Mouse (Mus musculus) forebrain, embryonic 16.5 days (tissue): ENCODE data around the gene Pgrmc2. TPM values are rescaled to one million over a fixed set of nuclear protein-coding genes. Genes with fewer than 3 reads are reported as not detected.
A peak's percentile ranks its signal among the peaks of the same experiment; 100 is the strongest.

ENCODE experiments used
- ATAC-seq: fragments of 200-750 bp; cut with Nextera tagmentation; 2 replicates; pipeline ENCODE4 v1.8.0; 2017; ENCODE audit warnings: mild to moderate bottlenecking, moderate library complexity
- H3K27ac ChIP-seq: fragments of 300-500 bp; sonication (generic); 2 replicates; pipeline ENCODE4 v1.5.1; 2014; ENCODE audit warnings: low read length, control low read depth
- H3K27me3 ChIP-seq: fragments of 300-500 bp; sonication (generic); replicated peaks from 2 replicates; pipeline ENCODE4 v1.6.1; 2014; ENCODE audit warnings: low read length; ENCODE audit not compliant: control insufficient read depth, insufficient read depth
- H3K36me3 ChIP-seq: fragments of 300-500 bp; sonication (generic); 2 replicates; pipeline ENCODE4 v1.6.1; 2014; ENCODE audit not compliant: control insufficient read depth, insufficient read depth
- H3K4me1 ChIP-seq: fragments of 300-500 bp; sonication (generic); replicated peaks from 2 replicates; pipeline ENCODE4 v1.6.1; 2014; ENCODE audit warnings: low read length; ENCODE audit not compliant: control insufficient read depth, insufficient read depth
- H3K4me2 ChIP-seq: fragments of 300-500 bp; sonication (generic); 2 replicates; pipeline ENCODE4 v1.6.1; 2014; ENCODE audit warnings: mild to moderate bottlenecking, low read length, control low read depth
- H3K4me3 ChIP-seq: fragments of 300-500 bp; sonication (generic); replicated peaks from 2 replicates; pipeline ENCODE4 v1.5.1; 2014; ENCODE audit warnings: mild to moderate bottlenecking, low read length, control low read depth
- H3K9ac ChIP-seq: fragments of 300-500 bp; sonication (generic); replicated peaks from 2 replicates; pipeline ENCODE4 v1.6.1; 2014; ENCODE audit warnings: low read depth, low read length, control low read depth
- H3K9me3 ChIP-seq: fragments of 300-500 bp; sonication (generic); 2 replicates; pipeline ENCODE4 v1.6.1; 2016; ENCODE audit warnings: low read length; ENCODE audit not compliant: control insufficient read depth
- WGBS: fragments of 180-500 bp; shearing (Covaris S2); extraction: QIAGEN DNeasy Blood & Tissue Kit; methylation state at CpG from one replicate; pipeline ENCODE4 v1.1.7; 2014; 5-methylcytosine and 5-hydroxymethylcytosine counted together
- polyA plus RNA-seq: library from polyadenylated mRNA; unstranded; fragments of >200 nt; fragmentation: Nextera tagmentation; extraction: Ambion mirVana; gene quantifications from 2 replicates; pipeline ENCODE4 v1.2.1, GENCODE M21; 2015

The Pgrmc2 gene
- polyA plus RNA-seq, 1 experiment from 2014 or later = 29.1 TPM

DNA sequence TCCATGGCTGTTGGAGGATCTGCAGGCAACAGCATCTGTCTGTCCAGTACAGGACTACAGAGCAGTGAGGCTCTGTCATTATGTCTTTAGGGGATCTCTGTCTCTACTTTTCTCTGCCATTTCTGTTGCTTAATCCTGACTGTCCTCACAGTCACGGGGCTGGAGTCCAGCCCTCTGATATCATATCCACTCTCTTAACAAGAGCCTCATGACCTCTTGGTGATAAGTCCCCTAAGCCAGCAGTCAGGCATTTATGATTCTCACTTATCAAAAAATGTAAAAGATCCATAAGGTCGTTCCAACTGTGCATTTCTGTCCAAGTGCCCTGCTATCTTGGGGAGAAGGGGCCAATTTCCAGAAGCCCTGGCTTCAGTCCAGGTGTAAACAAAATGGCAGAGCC is 17.3 kb upstream of the Pgrmc2 start:
- Histone ChIP-seq H3K4me2 (no peak overlapping the region), H3K9ac (no peak overlapping the region), H3K4me1 (no peaks in the 10 kb centered on the region), H3K27ac (no peak overlapping the region), H3K36me3 (no peaks in the 10 kb centered on the region), H3K4me3 (no peak overlapping the region), H3K9me3 (no peaks in the 10 kb centered on the region), H3K27me3 (no peaks in the 10 kb centered on the region)
- ATAC-seq = no peak
- 73% methylated on average over 2 of the region's 2 CpGs for WGBS

DNA sequence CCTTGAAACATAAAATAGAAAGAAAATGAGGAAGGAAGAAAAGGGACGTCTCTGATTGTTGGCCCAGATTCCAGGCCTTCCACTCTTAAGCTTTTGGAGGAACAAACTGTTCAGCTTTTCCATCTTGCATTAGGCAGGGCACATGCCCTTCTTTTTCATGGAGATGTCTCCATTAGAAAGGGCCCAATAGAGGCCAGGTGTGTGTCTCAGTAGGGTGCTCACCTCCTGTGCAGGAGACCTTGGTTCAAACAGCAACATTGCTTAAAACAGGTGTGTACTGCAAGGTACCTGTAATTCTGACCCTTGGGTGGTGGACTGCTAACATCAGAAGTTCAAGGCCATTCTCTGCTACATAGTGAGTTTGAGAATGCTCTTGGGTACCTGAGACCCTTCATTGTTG is 16.8 kb upstream of the Pgrmc2 start:
- ATAC-seq = no peak

DNA sequence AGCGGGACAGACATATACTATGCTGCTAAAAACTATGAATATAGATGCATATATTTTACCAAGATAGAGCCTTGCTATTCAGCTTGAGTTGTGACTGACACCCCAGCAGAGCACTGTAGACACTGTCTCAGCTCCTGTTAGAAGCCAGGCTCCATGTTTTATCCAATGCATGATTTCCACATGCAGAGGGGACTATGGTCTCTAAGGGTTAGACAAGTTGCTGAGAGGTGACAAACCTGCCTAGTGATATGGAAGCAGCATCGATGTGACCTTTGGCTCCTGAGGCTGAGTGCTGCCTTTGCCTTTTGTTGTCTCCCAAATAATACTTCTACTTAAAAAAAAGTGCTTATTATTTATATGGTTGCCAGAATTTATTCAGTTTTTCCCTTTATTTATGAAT is 10.4 kb upstream of the Pgrmc2 start:
- ATAC-seq = no peak
- Histone ChIP-seq H3K9me3 (no peaks in the 10 kb centered on the region), H3K27ac (no peak overlapping the region), H3K9ac (no peak overlapping the region), H3K4me2 (no peak overlapping the region), H3K4me3 (no peak overlapping the region), H3K27me3 (no peaks in the 10 kb centered on the region), H3K4me1 (no peaks in the 10 kb centered on the region), H3K36me3 (no peaks in the 10 kb centered on the region)
- WGBS = 90% methylated on average over 2 of the region's 2 CpGs

More for the DNA sequence above, 16.8 kb upstream of the Pgrmc2 start:
- 52% methylated on average over 1 of the region's 1 CpGs for WGBS
- H3K4me3 ChIP-seq = no peak overlapping the region
- H3K27me3 ChIP-seq = no peaks in the 10 kb centered on the region
- no peaks in the 10 kb centered on the region for H3K4me1 ChIP-seq
- H3K27ac ChIP-seq = no peak overlapping the region
- no peak overlapping the region for H3K9ac ChIP-seq
- no peaks in the 10 kb centered on the region for H3K36me3 ChIP-seq
- no peak overlapping the region for H3K4me2 ChIP-seq
- H3K9me3 ChIP-seq = no peaks in the 10 kb centered on the region

DNA sequence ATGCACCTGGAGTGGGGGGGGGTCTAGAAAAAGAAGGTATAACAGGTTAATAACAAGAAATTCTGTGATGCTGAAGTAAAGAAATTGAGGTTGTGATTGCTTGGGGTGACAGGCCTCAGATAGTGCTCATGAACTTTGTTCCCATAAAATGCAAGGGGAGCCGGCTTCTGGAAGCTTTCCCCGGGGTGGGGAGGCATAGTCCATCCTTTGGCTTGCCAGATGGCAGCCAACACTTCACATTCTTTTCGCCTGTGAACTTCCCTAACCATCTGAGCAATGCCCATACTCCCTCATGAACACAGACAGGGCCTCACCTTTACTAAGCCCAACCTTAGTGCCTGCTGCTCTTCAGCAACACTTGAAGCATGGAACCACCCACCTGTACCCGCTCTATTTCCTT is 9.5 kb upstream of the Pgrmc2 start:
- 81% methylated on average over 4 of the region's 4 CpGs for WGBS
- H3K9me3 ChIP-seq = no peaks in the 10 kb centered on the region
- no peaks in the 10 kb centered on the region for H3K4me1 ChIP-seq
- no peak overlapping the region for H3K4me2 ChIP-seq
- no peaks in the 10 kb centered on the region for H3K27me3 ChIP-seq
- H3K9ac ChIP-seq = no peak overlapping the region
- ATAC-seq = no peak
- H3K36me3 ChIP-seq = no peaks in the 10 kb centered on the region
- no peak overlapping the region for H3K4me3 ChIP-seq
- no peak overlapping the region for H3K27ac ChIP-seq

DNA sequence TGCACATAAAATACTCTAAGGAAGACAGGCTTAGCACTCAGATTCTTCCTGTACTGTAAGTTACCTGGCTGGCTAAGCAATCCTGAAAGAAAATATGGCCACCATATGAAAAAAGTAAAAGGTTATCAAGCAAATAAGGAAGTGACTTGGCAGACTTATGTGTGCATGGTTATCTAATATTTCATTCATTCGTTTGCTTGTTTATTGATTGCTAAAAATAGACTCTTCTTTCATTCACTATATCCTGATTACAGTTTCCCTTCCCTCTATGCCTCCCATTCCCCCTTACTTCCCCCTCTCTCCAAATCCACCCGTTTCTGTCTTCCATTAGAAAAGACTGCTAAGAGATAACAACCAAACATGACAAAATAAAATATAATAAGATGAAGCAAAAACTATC is 8.0 kb upstream of the Pgrmc2 start:
- no peaks in the 10 kb centered on the region for H3K9me3 ChIP-seq
- no peak overlapping the region for H3K9ac ChIP-seq
- ATAC-seq = no peak
- 88% methylated on average over 2 of the region's 2 CpGs for WGBS
- no peaks in the 10 kb centered on the region for H3K36me3 ChIP-seq
- H3K4me2 ChIP-seq = no peak overlapping the region
- H3K4me3 ChIP-seq = no peak overlapping the region
- H3K4me1 ChIP-seq = no peaks in the 10 kb centered on the region
- no peaks in the 10 kb centered on the region for H3K27me3 ChIP-seq
- no peak overlapping the region for H3K27ac ChIP-seq

DNA sequence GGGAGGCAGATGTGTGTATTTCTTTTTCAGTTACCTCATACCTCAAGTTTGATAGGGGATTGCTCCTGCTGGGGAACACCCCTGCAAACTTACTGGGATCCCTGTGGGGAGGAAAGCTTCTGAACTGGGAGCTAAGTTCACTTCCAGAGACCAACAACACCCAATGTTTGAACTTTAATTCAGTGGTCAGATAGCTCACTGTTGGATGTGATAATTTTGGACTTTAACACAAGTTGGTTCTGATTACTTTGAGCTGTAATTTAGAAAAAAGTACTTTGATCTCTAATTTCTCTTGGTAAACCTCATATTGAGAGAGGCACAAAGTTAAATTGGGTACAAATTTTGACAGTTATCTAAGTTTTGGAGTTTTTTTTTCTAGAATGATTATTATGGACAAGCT is 4.2 kb upstream of the Pgrmc2 start:
- peaks cover 3% of the 10 kb centered on the region; the same call in 1 of the 2 replicates for H3K4me1 ChIP-seq
- no peaks in the 10 kb centered on the region for H3K9me3 ChIP-seq
- no peaks in the 10 kb centered on the region for H3K36me3 ChIP-seq
- ATAC-seq = no peak
- H3K4me2 ChIP-seq = no peak overlapping the region
- H3K9ac ChIP-seq = no peak overlapping the region
- H3K27ac ChIP-seq = no peak overlapping the region
- no peaks in the 10 kb centered on the region for H3K27me3 ChIP-seq
- H3K4me3 ChIP-seq = no peak overlapping the region

DNA sequence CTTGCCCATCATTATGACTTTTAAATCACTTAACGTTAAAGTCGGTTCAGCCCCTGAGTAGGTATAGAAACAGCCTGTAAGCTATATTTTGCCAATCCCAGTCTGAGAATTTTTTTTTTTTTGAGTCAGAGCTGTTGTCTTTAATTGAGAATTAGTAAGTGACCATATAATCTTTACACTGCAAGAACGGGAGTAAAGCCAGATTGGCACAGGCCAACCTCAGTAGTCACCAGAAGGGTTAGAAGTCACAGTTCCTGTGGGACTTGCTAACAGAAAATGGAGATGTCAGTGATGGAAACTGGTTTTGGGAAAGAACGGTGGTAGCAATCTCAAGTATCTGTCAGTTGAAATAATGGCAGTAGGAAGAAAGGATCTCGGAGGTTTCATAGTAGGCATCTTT is 1.6 kb upstream of the Pgrmc2 start:
- Histone ChIP-seq H3K27me3 (no peaks in the 10 kb centered on the region), H3K4me2 (no peak overlapping the region), H3K9me3 (no peaks in the 10 kb centered on the region), H3K4me3 (no peak overlapping the region), H3K36me3 (no peaks in the 10 kb centered on the region), H3K4me1 (peaks cover 15% of the 10 kb centered on the region), H3K27ac (no peak overlapping the region), H3K9ac (no peak overlapping the region)
- WGBS = 90% methylated on average over 5 of the region's 5 CpGs
- no peak for ATAC-seq

DNA sequence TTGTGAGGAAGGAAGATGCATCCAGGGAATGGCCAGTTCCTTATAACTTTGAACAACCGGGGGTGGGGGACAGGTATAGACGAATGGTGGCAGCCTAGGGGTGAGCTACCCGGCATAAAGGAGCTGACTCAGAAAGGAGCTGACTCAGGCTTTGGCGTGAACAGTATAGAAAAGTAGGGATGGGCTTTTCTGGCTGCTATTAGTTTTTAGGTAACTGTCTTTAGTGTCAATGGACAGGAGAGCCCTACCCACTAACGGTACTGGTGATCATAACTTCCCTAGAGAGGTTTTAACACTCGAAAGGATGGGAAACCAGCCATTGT is 905 bp upstream of the Pgrmc2 start:
- Histone ChIP-seq H3K4me3 (peak overlapping the region; percentile 75), H3K4me2 (peak overlapping the region; percentile 82), H3K9me3 (no peaks in the 10 kb centered on the region), H3K27ac (peak overlapping the region; percentile 93), H3K27me3 (no peaks in the 10 kb centered on the region), H3K4me1 (peaks cover 15% of the 10 kb centered on the region), H3K36me3 (no peaks in the 10 kb centered on the region), H3K9ac (peak overlapping the region; percentile 77)
- WGBS = under 1% methylated on average over 6 of the region's 6 CpGs
- peak; percentile 18 for ATAC-seq

DNA sequence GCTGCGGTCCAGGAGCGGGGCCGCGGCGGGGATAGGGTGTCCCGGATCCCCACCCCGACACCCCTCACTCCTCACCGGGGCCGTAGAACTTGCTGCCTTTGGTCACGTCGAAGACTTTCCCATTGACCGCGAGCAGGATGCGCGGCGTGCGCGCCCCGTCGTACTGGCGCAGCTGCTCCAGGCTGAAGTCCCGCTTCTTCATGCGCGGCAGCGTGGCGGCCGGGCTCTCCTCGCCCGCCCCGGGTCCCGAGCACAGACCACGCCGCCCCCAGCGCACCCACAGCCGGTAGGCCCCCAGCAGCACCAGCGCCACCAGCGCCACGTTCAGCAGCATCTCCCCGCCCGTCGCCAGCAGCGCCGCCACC is 344 bp downstream of the Pgrmc2 start:
- H3K27ac ChIP-seq = peak overlapping the region; percentile 91
- H3K9ac ChIP-seq = peak overlapping the region; percentile 77
- H3K4me2 ChIP-seq = peak overlapping the region; percentile 94
- peak; percentile 62 for ATAC-seq
- peak overlapping the region; percentile 75 for H3K4me3 ChIP-seq
- no peaks in the 10 kb centered on the region for H3K36me3 ChIP-seq
- no peaks in the 10 kb centered on the region for H3K27me3 ChIP-seq
- H3K9me3 ChIP-seq = no peaks in the 10 kb centered on the region
- H3K4me1 ChIP-seq = peaks cover 15% of the 10 kb centered on the region
- WGBS = under 1% methylated on average over 41 of the region's 43 CpGs

DNA sequence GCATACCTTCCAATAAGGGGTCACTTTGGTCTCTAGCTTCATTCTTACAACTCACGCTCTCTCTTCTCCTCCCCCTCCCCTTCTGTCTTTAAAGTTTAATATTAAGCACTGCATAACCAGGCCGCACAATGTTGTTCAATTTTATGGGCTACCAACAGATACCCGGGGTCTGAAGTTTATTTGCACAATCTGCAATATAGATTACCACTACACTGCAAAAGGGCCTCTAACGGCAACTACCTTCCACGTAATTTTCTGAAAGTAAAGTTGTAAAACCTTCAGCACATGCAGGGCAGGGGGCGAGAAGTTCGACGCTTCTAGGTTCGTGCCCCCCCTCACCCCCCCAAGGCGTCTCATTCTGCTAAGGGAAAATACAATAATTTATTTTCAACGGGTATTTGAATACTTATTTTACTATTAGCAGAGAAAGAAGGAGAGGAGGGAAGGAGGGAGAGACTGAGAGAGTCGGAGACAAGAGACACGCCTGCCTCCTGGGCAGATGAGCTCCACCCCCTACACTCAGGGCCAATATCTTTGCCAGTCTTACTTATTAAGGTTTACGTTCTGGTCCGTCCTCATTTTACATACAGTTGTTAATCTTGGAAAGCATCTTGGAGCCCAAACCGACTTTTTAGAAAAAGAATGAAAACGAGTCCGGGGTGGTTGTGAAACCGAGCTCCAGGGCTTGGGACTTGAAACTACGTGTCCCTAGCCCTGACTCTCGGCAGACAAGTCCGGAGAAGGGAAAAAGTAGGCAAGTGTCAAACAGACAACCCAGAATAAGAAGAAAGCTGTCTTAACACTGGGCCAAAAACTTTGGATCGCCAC is 1.2 kb downstream of the Pgrmc2 start:
- H3K4me3 ChIP-seq = peak overlapping the region; percentile 75
- H3K36me3 ChIP-seq = no peaks in the 10 kb centered on the region
- peak overlapping the region; percentile 94 for H3K4me2 ChIP-seq
- peaks cover 15% of the 10 kb centered on the region for H3K4me1 ChIP-seq
- peak overlapping the region; percentile 77 for H3K9ac ChIP-seq
- no peaks in the 10 kb centered on the region for H3K27me3 ChIP-seq
- no peak overlapping the region for H3K27ac ChIP-seq
- WGBS = 2% methylated on average over 23 of the region's 23 CpGs
- ATAC-seq = no peak
- no peaks in the 10 kb centered on the region for H3K9me3 ChIP-seq
